Mouse (Mus musculus) midbrain, postnatal 0 days (tissue): ENCODE results near the gene Gm10964. TPM values are rescaled to one million over a fixed set of nuclear protein-coding genes. Genes with fewer than 3 reads are reported as not detected.
A peak's percentile ranks its signal among the peaks of the same experiment; 100 is the strongest.

Experiments used
- ATAC-seq: fragments of 200-750 bp; cut with Nextera tagmentation; 2 replicates; pipeline ENCODE4 v1.8.0; 2017; ENCODE audit warnings: moderate number of reproducible peaks, mild to moderate bottlenecking, moderate TSS enrichment, moderate library complexity; ENCODE audit not compliant: low FRiP score
- DNase-seq: peaks from one replicate; pipeline ENCODE4 v3.0.0-alpha.2; 2015; ENCODE audit warnings: low spot score
- H3K27ac ChIP-seq: fragments of 300-500 bp; sonication (generic); 2 replicates; pipeline ENCODE4 v1.5.1; 2014; ENCODE audit warnings: low read depth, mild to moderate bottlenecking, low read length, mixed read lengths
- H3K27me3 ChIP-seq: fragments of 300-500 bp; sonication (generic); 2 replicates; pipeline ENCODE4 v1.6.1; 2014; ENCODE audit warnings: low read length, control low read depth, mixed read lengths; ENCODE audit not compliant: insufficient read depth
- H3K36me3 ChIP-seq: fragments of 300-500 bp; sonication (generic); 2 replicates; pipeline ENCODE4 v1.6.1; 2014; ENCODE audit warnings: low read length, control low read depth, mixed read lengths; ENCODE audit not compliant: insufficient read depth
- H3K4me1 ChIP-seq: fragments of 300-500 bp; sonication (generic); 2 replicates; pipeline ENCODE4 v1.6.1; 2014; ENCODE audit warnings: mild to moderate bottlenecking, control low read depth, antibody characterized with exemption, low read length, mixed read lengths; ENCODE audit not compliant: insufficient read depth
- H3K4me2 ChIP-seq: fragments of 300-500 bp; sonication (generic); 2 replicates; pipeline ENCODE4 v1.6.1; 2014; ENCODE audit warnings: low read depth, mild to moderate bottlenecking, low read length, mixed read lengths; ENCODE audit not compliant: poor library complexity, severe bottlenecking
- H3K4me3 ChIP-seq: fragments of 300-500 bp; sonication (generic); 2 replicates; pipeline ENCODE4 v1.5.1; 2014; ENCODE audit warnings: low read depth, mild to moderate bottlenecking, low read length, moderate library complexity
- H3K9ac ChIP-seq: fragments of 300-500 bp; sonication (generic); replicated peaks from 2 replicates; pipeline ENCODE4 v1.6.1; 2014; ENCODE audit warnings: mild to moderate bottlenecking, low read length, moderate library complexity, mixed read lengths; ENCODE audit not compliant: poor library complexity, severe bottlenecking
- H3K9me3 ChIP-seq: fragments of 300-500 bp; sonication (generic); 2 replicates; pipeline ENCODE4 v1.6.1; 2016; ENCODE audit warnings: low read length, control low read depth
- CTCF ChIP-seq: IDR thresholded peaks from 2 replicates; pipeline ENCODE4 v1.5.1; 2016; ENCODE audit warnings: antibody characterized with exemption, mild to moderate bottlenecking
- WGBS: fragments of 180-500 bp; shearing (Covaris S2); extraction: QIAGEN DNeasy Blood & Tissue Kit; methylation state at CpG from one replicate; pipeline ENCODE4 v1.1.7; 2014; 5-methylcytosine and 5-hydroxymethylcytosine counted together
- polyA plus RNA-seq: library from polyadenylated mRNA; unstranded; fragments of >200 nt; fragmentation: Nextera tagmentation; extraction: Ambion mirVana; gene quantifications from 2 replicates; pipeline ENCODE4 v1.2.1, GENCODE M21; 2015
- total RNA-seq: library from RNA; depleted of rRNA; stranded (reverse); fragments of >200 nt; gene quantifications from 2 replicates; pipeline ENCODE4 v1.2.3, GENCODE M21; 2014; rRNA removed

Gm10964 gene
- total RNA-seq (not detected in 2 replicates), polyA plus RNA-seq (not detected in 2 replicates)

GRCm38 (mm10) chr3:103739329-103739728 is at the start of gene Gm10964:
Gm10964 (plus strand) TSS chr3:103739366.
- no peak for DNase-seq
- Histone ChIP-seq H3K27ac (peak within 1 kb of the TSS; percentile 59; the same call in 1 of the 2 replicates), H3K9ac (no peak within 1 kb of the TSS), H3K9me3 (no peaks in the 10 kb centered on the region), H3K4me2 (peak within 1 kb of the TSS; percentile 41), H3K4me3 (no peak within 1 kb of the TSS), H3K27me3 (no peaks in the 10 kb centered on the region), H3K36me3 (peaks cover 15% of the 10 kb centered on the region), H3K4me1 (peaks cover 3% of the 10 kb centered on the region; the same call in 1 of the 2 replicates)
- no peak for TF ChIP-seq CTCF
- ATAC-seq = no peak
- WGBS = 93% methylated on average over 1 of the region's 1 CpGs

GRCm38 (mm10) chr3:103690506-103690905 is 48.7 kb upstream of the Gm10964 start:
- H3K27me3 ChIP-seq = no peaks in the 10 kb centered on the region
- no peak for ATAC-seq
- WGBS = 86% methylated on average over 3 of the region's 3 CpGs

GRCm38 (mm10) chr3:103695556-103695955 is 43.6 kb upstream of the Gm10964 start:
- 48% methylated on average over 3 of the region's 3 CpGs for WGBS
- no peaks in the 10 kb centered on the region for H3K27me3 ChIP-seq
- DNase-seq = peak; percentile 9

More at GRCm38 (mm10) chr3:103690506-103690905, 48.7 kb upstream of the Gm10964 start:
- Histone ChIP-seq H3K4me2 (no peak overlapping the region), H3K27ac (no peak overlapping the region), H3K4me3 (no peak overlapping the region), H3K4me1 (no peaks in the 10 kb centered on the region), H3K9me3 (no peaks in the 10 kb centered on the region), H3K36me3 (no peaks in the 10 kb centered on the region), H3K9ac (no peak overlapping the region)
- no peak for DNase-seq
- peak; percentile 27; the same call in 1 of the 2 replicates for TF ChIP-seq CTCF

GRCm38 (mm10) chr3:103696388-103696925 is 42.7 kb upstream of the Gm10964 start:
- H3K4me2 ChIP-seq = no peak overlapping the region
- ATAC-seq (no peak), DNase-seq (no peak)
- no peaks in the 10 kb centered on the region for H3K36me3 ChIP-seq
- no peaks in the 10 kb centered on the region for H3K4me1 ChIP-seq
- H3K4me3 ChIP-seq = no peak overlapping the region
- no peak overlapping the region for H3K27ac ChIP-seq
- TF ChIP-seq CTCF = no peak
- H3K9ac ChIP-seq = no peak overlapping the region
- H3K27me3 ChIP-seq = no peaks in the 10 kb centered on the region
- WGBS = 82% methylated on average over 1 of the region's 1 CpGs
- H3K9me3 ChIP-seq = no peaks in the 10 kb centered on the region

More at GRCm38 (mm10) chr3:103695556-103695955, 43.6 kb upstream of the Gm10964 start:
- no peak for TF ChIP-seq CTCF
- Histone ChIP-seq H3K4me2 (no peak overlapping the region), H3K27ac (no peak overlapping the region), H3K9me3 (no peaks in the 10 kb centered on the region), H3K4me1 (no peaks in the 10 kb centered on the region), H3K9ac (no peak overlapping the region), H3K4me3 (no peak overlapping the region), H3K36me3 (no peaks in the 10 kb centered on the region)
- ATAC-seq = no peak

GRCm38 (mm10) chr3:103704661-103705060 is 34.5 kb upstream of the Gm10964 start:
- no peak overlapping the region for H3K27ac ChIP-seq
- H3K4me2 ChIP-seq = no peak overlapping the region
- H3K4me1 ChIP-seq = no peaks in the 10 kb centered on the region
- H3K9me3 ChIP-seq = no peaks in the 10 kb centered on the region
- 72% methylated on average over 6 of the region's 6 CpGs for WGBS
- no peak for TF ChIP-seq CTCF
- no peak overlapping the region for H3K9ac ChIP-seq
- peak; percentile 38 for DNase-seq
- no peaks in the 10 kb centered on the region for H3K36me3 ChIP-seq
- no peak for ATAC-seq
- H3K4me3 ChIP-seq = no peak overlapping the region
- H3K27me3 ChIP-seq = no peaks in the 10 kb centered on the region

GRCm38 (mm10) chr3:103705426-103705825 is 33.7 kb upstream of the Gm10964 start:
- Histone ChIP-seq H3K27ac (no peak overlapping the region), H3K9ac (no peak overlapping the region), H3K27me3 (no peaks in the 10 kb centered on the region), H3K36me3 (no peaks in the 10 kb centered on the region), H3K9me3 (no peaks in the 10 kb centered on the region), H3K4me2 (no peak overlapping the region), H3K4me3 (no peak overlapping the region), H3K4me1 (no peaks in the 10 kb centered on the region)
- ATAC-seq (no peak), DNase-seq (no peak)
- no peak for TF ChIP-seq CTCF
- 91% methylated on average over 12 of the region's 12 CpGs for WGBS
